10 mouse cellular contexts compared by ENCODE assay signal in genomic region chr1:134322591-134322990, GRCm38 (mm10). TPM values are rescaled to one million over a fixed set of nuclear protein-coding genes. Genes with fewer than 3 reads are reported as not detected.
DNase-seq lines count a peak whose midpoint lies in the region; ATAC-seq and TF ChIP-seq lines count a peak whose summit lies in the region.
"Had no signal": no experiment of that assay in that cellular context is flagged by ENCODE, and none has a peak within 500 bp of the region (broad histone marks: within the 10 kb centered on the region; RNA-seq: fewer than 3 reads in every experiment).

No protein-coding gene starts in this region.

- H3K27ac ChIP-seq in bone marrow macrophage, adult 2 months (ENCODE audit: insufficient read depth, low read depth, low read length) = no peak overlapping the region
- H3K27ac ChIP-seq in hindbrain, embryonic 13.5 days = no peak overlapping the region
- H3K27ac ChIP-seq: macrophage; stomach, embryonic 15.5 days had no signal

- no peaks in the 10 kb centered on the region for H3K4me1 ChIP-seq in bone marrow macrophage, adult 2 months (ENCODE audit: control insufficient read depth, insufficient read depth, low read length)
- peaks cover 31% of the 10 kb centered on the region for H3K4me1 ChIP-seq in hindbrain, embryonic 13.5 days (replicated peaks)

- TF ChIP-seq POLR2A in bone marrow macrophage, adult 2 months (IDR thresholded peaks at IDR 0.05; ENCODE audit: borderline replicate concordance, low read depth, low read length) = no peak

- H3K9me3 ChIP-seq in hindbrain, embryonic 13.5 days = no peaks in the 10 kb centered on the region
- H3K9me3 ChIP-seq: stomach, embryonic 15.5 days had no signal

- H3K4me2 ChIP-seq in hindbrain, embryonic 13.5 days = no peak overlapping the region
- H3K4me2 ChIP-seq: stomach, embryonic 15.5 days had no signal

- no peaks in the 10 kb centered on the region for H3K27me3 ChIP-seq in hindbrain, embryonic 13.5 days
- H3K27me3 ChIP-seq: stomach, embryonic 15.5 days had no signal

- peak; percentile 30; the same call in 1 of the 2 replicates for TF ChIP-seq CTCF in bone marrow macrophage, adult 2 months (IDR thresholded peaks at IDR 0.05; ENCODE audit: low read depth, low read length)

- no peak overlapping the region for H3K9ac ChIP-seq in hindbrain, embryonic 13.5 days
- H3K9ac ChIP-seq: stomach, embryonic 15.5 days had no signal

- intact Hi-C loops in gastrocnemius, postnatal 14 days (cut with DNase I; ENCODE audit: low total_unique reads) = loop anchor here (5.0 kb wide), 3 partner anchors 80 to 170 kb away; no protein-coding TSS in a partner anchor

- peaks cover 23% of the 10 kb centered on the region; the same call in 1 of the 2 replicates for H3K36me3 ChIP-seq in hindbrain, embryonic 13.5 days
- H3K36me3 ChIP-seq: stomach, embryonic 15.5 days had no signal

- H3K4me3 ChIP-seq in bone marrow macrophage, adult 2 months (ENCODE audit: insufficient read depth, low read length) = no peak overlapping the region
- no peak overlapping the region for H3K4me3 ChIP-seq in hindbrain, embryonic 13.5 days
- H3K4me3 ChIP-seq: stomach, embryonic 15.5 days had no signal

- 91% methylated on average over 6 of the region's 6 CpGs for WGBS in hindbrain, embryonic 13.5 days

- no peak for ATAC-seq in hindbrain, embryonic 13.5 days (ENCODE audit: low FRiP score)

- DNase-seq in layer of hippocampus, adult 11-12 months (ENCODE audit: low spot score) = peak; percentile 76
- DNase-seq in layer of hippocampus, postnatal 14 days (ENCODE audit: low spot score in 2 of 2) = no peak
- DNase-seq in gastrocnemius, postnatal 14 days = peak; percentile 47
- peak; percentile 45 for DNase-seq in lung, postnatal 25 days (ENCODE audit: low spot score)
- no peak for DNase-seq in urinary bladder, postnatal 25 days (ENCODE audit: low spot score)

RNA-seq across cellular contexts. Expression of gene Ppfia4, which starts 10.1 kb away (rescaled TPM):
- 10 to 100 TPM; 82.3 to 86.7 TPM for total RNA-seq in layer of hippocampus, postnatal 14 days (2021)
- polyA plus RNA-seq in bone marrow macrophage, adult 2 months (2012; ENCODE audit: insufficient read depth, insufficient read length, missing spikeins) = 28.4 and 32.9 TPM in 2 replicates
- 1 to 10 TPM; 4.3 to 6.7 TPM for total RNA-seq in gastrocnemius, postnatal 14 days (2021)
- 10.9 and 12.3 TPM in 2 replicates for polyA plus RNA-seq in hindbrain, embryonic 13.5 days (2015; fragmentation: Nextera tagmentation; extraction: Ambion mirVana)

RNA-seq across cellular contexts. Expression of gene Myog, which starts 32.8 kb away (rescaled TPM):
- not detected for total RNA-seq in layer of hippocampus, postnatal 14 days (2021)
- polyA plus RNA-seq in bone marrow macrophage, adult 2 months (2012; ENCODE audit: insufficient read depth, insufficient read length, missing spikeins) = not detected in 2 replicates
- 10 to 100 TPM; 67.9 to 75.3 TPM for total RNA-seq in gastrocnemius, postnatal 14 days (2021)
- polyA plus RNA-seq in hindbrain, embryonic 13.5 days (2015; fragmentation: Nextera tagmentation; extraction: Ambion mirVana) = 3.6 and 3.8 TPM in 2 replicates
- polyA plus RNA-seq: gonadal fat pad, adult 2 months; macrophage had no signal

RNA-seq across cellular contexts. Expression of gene Tmem183a, which starts 39.2 kb away (rescaled TPM):
- 10 to 100 TPM; 80.0 to 84.3 TPM for total RNA-seq in layer of hippocampus, postnatal 14 days (2021)
- polyA plus RNA-seq in bone marrow macrophage, adult 2 months (2012; ENCODE audit: insufficient read depth, insufficient read length, missing spikeins) = 36.6 and 39.4 TPM in 2 replicates
- total RNA-seq in gastrocnemius, postnatal 14 days (2021) = 10 to 100 TPM; 13.8 to 19.5 TPM
- polyA plus RNA-seq in hindbrain, embryonic 13.5 days (2015; fragmentation: Nextera tagmentation; extraction: Ambion mirVana) = 122 and 128 TPM in 2 replicates

Comparison
In these comparisons a context has a peak if more than half of its experiments do, and no peak if none do; other contexts are left out.
1. DNase-seq: peak in layer of hippocampus, adult 11-12 months (single experiment), gastrocnemius, postnatal 14 days (single experiment) and lung, postnatal 25 days (single experiment); none in layer of hippocampus, postnatal 14 days (0 of 2) and urinary bladder, postnatal 25 days (single experiment).
2. RNA of gene Ppfia4, which starts 10.1 kb away (total RNA-seq): 82.3 to 86.7 TPM in layer of hippocampus, postnatal 14 days; 4.3 to 6.7 TPM in gastrocnemius, postnatal 14 days; every median in the first group is over 10 times any median in the second.
3. RNA of gene Myog, which starts 32.8 kb away (total RNA-seq): 67.9 to 75.3 TPM in gastrocnemius, postnatal 14 days; not detected in layer of hippocampus, postnatal 14 days; every median in the first group is over 10 times any median in the second.